In genomic region chr5:129669453-129670035, GRCm38 (mm10) we compare ENCODE assay signal across 8 mouse cellular contexts. TPM values are rescaled to one million over a fixed set of nuclear protein-coding genes. Genes with fewer than 3 reads are reported as not detected.
DNase-seq lines count a peak whose midpoint lies in the region; ATAC-seq and TF ChIP-seq lines count a peak whose summit lies in the region.

No protein-coding gene starts in this region.

- H3K9me3 ChIP-seq in neural tube, embryonic 11.5 days (ENCODE audit: control insufficient read depth, low read length): no peaks in the 10 kb centered on the region
- no peaks in the 10 kb centered on the region for H3K9me3 ChIP-seq in kidney, embryonic 15.5 days (replicated peaks)

- no peak for TF ChIP-seq POLR2A in embryonic fibroblast, embryonic 13.5 days (IDR thresholded peaks at IDR 0.05; ENCODE audit: low read depth, low read length)
- peak; percentile 77 for TF ChIP-seq POLR2A in myocyte (IDR thresholded peaks at IDR 0.05; ENCODE audit: insufficient read length, low read depth)

- no peak for TF ChIP-seq CTCF in embryonic fibroblast, embryonic 13.5 days (IDR thresholded peaks at IDR 0.05; ENCODE audit: borderline replicate concordance, insufficient read depth, low read length)

- 0 out of 2 replicates have a peak, but pooled peaks have one; percentile 16 for ATAC-seq in neural tube, embryonic 11.5 days (ENCODE audit: insufficient read depth, low FRiP score, low TSS enrichment)
- ATAC-seq in kidney, embryonic 15.5 days (replicated peaks; ENCODE audit: low FRiP score): peak; percentile 79

- no peak overlapping the region for H3K27ac ChIP-seq in neural tube, embryonic 11.5 days (ENCODE audit: low read depth, low read length)
- no peak overlapping the region for H3K27ac ChIP-seq in embryonic fibroblast, embryonic 13.5 days (ENCODE audit: insufficient read depth, low read length)
- peak overlapping the region; percentile 66 for H3K27ac ChIP-seq in kidney, embryonic 15.5 days

- WGBS in neural tube, embryonic 11.5 days: under 1% methylated on average over 31 of the region's 31 CpGs
- under 1% methylated on average over 31 of the region's 31 CpGs for WGBS in kidney, embryonic 15.5 days

- H3K79me2 ChIP-seq in myocyte (ENCODE audit: control insufficient read depth, insufficient read depth): peaks cover 9% of the 10 kb centered on the region

- peak overlapping the region; percentile 9 for H3ac ChIP-seq in myocyte (ENCODE audit: control insufficient read depth, insufficient read length)

- H3K36me3 ChIP-seq in neural tube, embryonic 11.5 days (ENCODE audit: control insufficient read depth, insufficient read depth, low read length): no peaks in the 10 kb centered on the region
- no peaks in the 10 kb centered on the region for H3K36me3 ChIP-seq in kidney, embryonic 15.5 days
- H3K36me3 ChIP-seq in myocyte (ENCODE audit: control insufficient read depth, insufficient read depth): no peaks in the 10 kb centered on the region

- no peak for DNase-seq in neural tube, embryonic 11.5 days (ENCODE audit: low spot score)
- DNase-seq in neural tube, embryonic 10.5 days (ENCODE audit: extremely low spot score, low spot score): no peak
- DNase-seq in ovary, postnatal 10 days (ENCODE audit: low spot score): no peak
- no peak for DNase-seq in right cerebral cortex, postnatal 4 days
- no peak for DNase-seq in frontal cortex, adult 2 months (ENCODE audit: extremely low spot score in 1 of 2, low spot score in 1 of 2)

- H3K4me3 ChIP-seq in neural tube, embryonic 11.5 days (ENCODE audit: low read depth, low read length): peak overlapping the region; percentile 78
- H3K4me3 ChIP-seq in embryonic fibroblast, embryonic 13.5 days (ENCODE audit: insufficient read depth, low read length): peak overlapping the region; percentile 89
- peak overlapping the region; percentile 90 for H3K4me3 ChIP-seq in kidney, embryonic 15.5 days (replicated peaks)
- H3K4me3 ChIP-seq in myocyte: peak overlapping the region; percentile 63

- peaks cover 8% of the 10 kb centered on the region for H3K4me1 ChIP-seq in neural tube, embryonic 11.5 days (ENCODE audit: control insufficient read depth, insufficient read depth, low read length)
- no peaks in the 10 kb centered on the region for H3K4me1 ChIP-seq in embryonic fibroblast, embryonic 13.5 days (ENCODE audit: control insufficient read depth, insufficient read depth, low read length)
- H3K4me1 ChIP-seq in kidney, embryonic 15.5 days: 0 out of 2 replicates have a peak, but pooled peaks cover 11% of the 10 kb centered on the region

- peak overlapping the region; percentile 77 for H3K4me2 ChIP-seq in neural tube, embryonic 11.5 days (ENCODE audit: low read depth)
- peak overlapping the region; percentile 64 for H3K4me2 ChIP-seq in kidney, embryonic 15.5 days
- H3K4me2 ChIP-seq in myocyte (ENCODE audit: low read depth): peak overlapping the region; percentile 98

- no peaks in the 10 kb centered on the region for H3K27me3 ChIP-seq in neural tube, embryonic 11.5 days (ENCODE audit: control insufficient read depth, insufficient read depth, low read length)
- no peaks in the 10 kb centered on the region for H3K27me3 ChIP-seq in kidney, embryonic 15.5 days
- no peaks in the 10 kb centered on the region for H3K27me3 ChIP-seq in myocyte (ENCODE audit: control insufficient read depth, insufficient read depth, insufficient read length)

- H3K9ac ChIP-seq in neural tube, embryonic 11.5 days (ENCODE audit: low read length): peak overlapping the region; percentile 87
- peak overlapping the region; percentile 84 for H3K9ac ChIP-seq in kidney, embryonic 15.5 days

TF ChIP-seq in myocyte, 11 proteins besides CTCF, POLR2A, EP300 and RAD21:
- TF ChIP-seq MAX (IDR thresholded peaks at IDR 0.05; ENCODE audit: low read depth) (no peak), REST (IDR thresholded peaks at IDR 0.05; ENCODE audit: insufficient read depth, insufficient read length) (no peak), POLR2AphosphoS2 (IDR thresholded peaks at IDR 0.05; ENCODE audit: insufficient read length, low read depth) (no peak), USF1 (IDR thresholded peaks at IDR 0.05; ENCODE audit: low read depth) (no peak), SRF (IDR thresholded peaks at IDR 0.05; ENCODE audit: control insufficient read depth, insufficient read length, low read depth) (no peak), TCF12 (IDR thresholded peaks at IDR 0.05; ENCODE audit: insufficient read depth, poor library complexity, severe bottlenecking) (no peak), TCF3 (IDR thresholded peaks at IDR 0.05; ENCODE audit: insufficient read length, low read depth) (no peak), CEBPB (IDR thresholded peaks at IDR 0.05; ENCODE audit: insufficient read depth, poor library complexity, severe bottlenecking) (no peak)
TF ChIP-seq in myocyte: peak in this region for 0.

RNA-seq across cellular contexts. Expression of gene Zfp11, which starts 0.4 kb away (rescaled TPM):
- polyA plus RNA-seq in neural tube, embryonic 11.5 days (2014; fragmentation: Nextera tagmentation; extraction: Ambion mirVana): 7.3 and 8.2 TPM in 2 replicates
- 3.9 and 5.3 TPM in 2 replicates for polyA plus RNA-seq in embryonic fibroblast, embryonic 13.5 days (2011; ENCODE audit: insufficient read length, low read depth, missing spikeins)
- polyA plus RNA-seq in kidney, embryonic 15.5 days (2015; fragmentation: Nextera tagmentation; extraction: Ambion mirVana): 5.2 and 5.6 TPM in 2 replicates
- polyA plus RNA-seq in myocyte (2012; fragmentation: generic; extraction: Trizol): 0.91 TPM
- 5.3 and 5.7 TPM in 2 replicates for polyA plus RNA-seq in frontal cortex, adult 2 months (2012; rRNA removed)

RNA-seq across cellular contexts. Expression of gene Sept14, which starts 38.8 kb away (rescaled TPM):
- not detected in 2 replicates for polyA plus RNA-seq in neural tube, embryonic 11.5 days (2014; fragmentation: Nextera tagmentation; extraction: Ambion mirVana)
- polyA plus RNA-seq in embryonic fibroblast, embryonic 13.5 days (2011; ENCODE audit: insufficient read length, low read depth, missing spikeins): not detected in 2 replicates
- not detected in 2 replicates for polyA plus RNA-seq in kidney, embryonic 15.5 days (2015; fragmentation: Nextera tagmentation; extraction: Ambion mirVana)
- polyA plus RNA-seq in myocyte (2012; fragmentation: generic; extraction: Trizol): 0.10 TPM
- 0.08 TPM in 1 of 2 replicates, not detected in the other for polyA plus RNA-seq in frontal cortex, adult 2 months (2012; rRNA removed)

RNA-seq across cellular contexts. Expression of gene Mrps17, which starts 45.8 kb away (rescaled TPM):
- 160 and 178 TPM in 2 replicates for polyA plus RNA-seq in neural tube, embryonic 11.5 days (2014; fragmentation: Nextera tagmentation; extraction: Ambion mirVana)
- polyA plus RNA-seq in embryonic fibroblast, embryonic 13.5 days (2011; ENCODE audit: insufficient read length, low read depth, missing spikeins): 88.2 and 95.1 TPM in 2 replicates
- polyA plus RNA-seq in kidney, embryonic 15.5 days (2015; fragmentation: Nextera tagmentation; extraction: Ambion mirVana): 198 and 199 TPM in 2 replicates
- 138 TPM for polyA plus RNA-seq in myocyte (2012; fragmentation: generic; extraction: Trizol)
- polyA plus RNA-seq in frontal cortex, adult 2 months (2012; rRNA removed): 104 and 105 TPM in 2 replicates

RNA-seq across cellular contexts. Expression of gene Nipsnap2, which starts 55.3 kb away (rescaled TPM):
- 73.7 and 73.8 TPM in 2 replicates for polyA plus RNA-seq in neural tube, embryonic 11.5 days (2014; fragmentation: Nextera tagmentation; extraction: Ambion mirVana)
- polyA plus RNA-seq in embryonic fibroblast, embryonic 13.5 days (2011; ENCODE audit: insufficient read length, low read depth, missing spikeins): 59.7 and 61.6 TPM in 2 replicates
- 141 and 144 TPM in 2 replicates for polyA plus RNA-seq in kidney, embryonic 15.5 days (2015; fragmentation: Nextera tagmentation; extraction: Ambion mirVana)
- polyA plus RNA-seq in myocyte (2012; fragmentation: generic; extraction: Trizol): 67.6 TPM
- 118 and 124 TPM in 2 replicates for polyA plus RNA-seq in frontal cortex, adult 2 months (2012; rRNA removed)
